Mouse (Mus musculus): ENCODE data around the gene Zfp691. TPM values are rescaled to one million over a fixed set of nuclear protein-coding genes. Genes with fewer than 3 reads are reported as not detected.
A peak's percentile ranks its signal among the peaks of the same experiment; 100 is the strongest.

Zfp691 gene
- polyA plus RNA-seq, 1 experiment from 2014 or later: 9.3 TPM

MicroRNAs within 50 kb of the gene (microRNA counts, 519-probe panel; counts per million panel counts)
- microRNA mmu-miR-1957: 177 counts per million, percentile 53 among the panel's probes with 10 or more counts

Small RNA genes within 50 kb of the gene (microRNA-seq; reads per million reads assigned to microRNA genes)
- gene Mir1957a: not detected

Other genes starting within 250 kb of the Zfp691 start
- not detected in 2 replicates for gene Olfr1328, start 235.6 kb downstream of the Zfp691 start, polyA plus RNA-seq (2015; fragmentation: Nextera tagmentation; extraction: Ambion mirVana)
- gene Lao1, start 212.6 kb downstream of the Zfp691 start, polyA plus RNA-seq (2015; fragmentation: Nextera tagmentation; extraction: Ambion mirVana): not detected in 2 replicates
- gene Slc2a1, start 65.5 kb downstream of the Zfp691 start, polyA plus RNA-seq (2015; fragmentation: Nextera tagmentation; extraction: Ambion mirVana): 95.4 and 96.2 TPM in 2 replicates
- gene Ermap, start 15.8 kb upstream of the Zfp691 start, polyA plus RNA-seq (2015; fragmentation: Nextera tagmentation; extraction: Ambion mirVana): 0.87 and 2.1 TPM in 2 replicates
- gene Svbp, start 21.1 kb upstream of the Zfp691 start, polyA plus RNA-seq (2015; fragmentation: Nextera tagmentation; extraction: Ambion mirVana): 212 and 215 TPM in 2 replicates
- not detected in 2 replicates for gene Tmem269, start 44.0 kb upstream of the Zfp691 start, polyA plus RNA-seq (2015; fragmentation: Nextera tagmentation; extraction: Ambion mirVana)
- 28.0 and 30.9 TPM in 2 replicates for gene AU022252, start 58.5 kb upstream of the Zfp691 start, polyA plus RNA-seq (2015; fragmentation: Nextera tagmentation; extraction: Ambion mirVana)
- 7.6 and 8.1 TPM in 2 replicates for gene P3h1, start 58.7 kb upstream of the Zfp691 start, polyA plus RNA-seq (2015; fragmentation: Nextera tagmentation; extraction: Ambion mirVana)
- gene Cldn19, start 81.2 kb upstream of the Zfp691 start, polyA plus RNA-seq (2015; fragmentation: Nextera tagmentation; extraction: Ambion mirVana): 0.18 TPM in 2 replicates
- 763 and 887 TPM in 2 replicates for gene Ybx1, start 120.4 kb upstream of the Zfp691 start, polyA plus RNA-seq (2015; fragmentation: Nextera tagmentation; extraction: Ambion mirVana)
- gene Ppih, start 146.4 kb upstream of the Zfp691 start, polyA plus RNA-seq (2015; fragmentation: Nextera tagmentation; extraction: Ambion mirVana): 101 and 123 TPM in 2 replicates
- 12.4 and 12.5 TPM in 2 replicates for gene Ccdc30, start 241.3 kb upstream of the Zfp691 start, polyA plus RNA-seq (2015; fragmentation: Nextera tagmentation; extraction: Ambion mirVana)
- 15.4 and 17.9 TPM in 2 replicates for gene Ppcs, start 248.2 kb upstream of the Zfp691 start, polyA plus RNA-seq (2015; fragmentation: Nextera tagmentation; extraction: Ambion mirVana)
- 0.26 and 0.35 TPM in 2 replicates for gene Zmynd12, start 248.6 kb upstream of the Zfp691 start, polyA plus RNA-seq (2015; fragmentation: Nextera tagmentation; extraction: Ambion mirVana)

Data from forebrain, embryonic 13.5 days (tissue).